Mouse (Mus musculus): Measurements from ENCODE around the gene Tnfrsf1b.

- TF ChIP-seq CTCF (IDR thresholded peaks at IDR 0.05; ENCODE audit: low read depth, low read length) (no peak), EP300 (IDR thresholded peaks at IDR 0.05; ENCODE audit: insufficient read depth, low read depth, low read length) (no peak)
Observed at GRCm38 (mm10) chr4:145193991-145194511, 52.6 kb downstream of the Tnfrsf1b start.

All from ES-Bruce4 (cell line).